Mouse (Mus musculus) limb, embryonic 11.5 days (tissue): ENCODE data around the gene Trub1. TPM values are rescaled to one million over a fixed set of nuclear protein-coding genes. Genes with fewer than 3 reads are reported as not detected.
A peak's percentile ranks its signal among the peaks of the same experiment; 100 is the strongest.

Source experiments
- ATAC-seq: fragments of 200-750 bp; cut with Nextera tagmentation; 2 replicates; pipeline ENCODE4 v1.8.0; 2017; ENCODE audit warnings: low read depth; ENCODE audit not compliant: insufficient number of reproducible peaks, low FRiP score, low TSS enrichment
- DNase-seq: peaks from one replicate; pipeline ENCODE4 v3.0.0-alpha.2; 2015; ENCODE audit warnings: low spot score
- H3K27ac ChIP-seq: fragments of 300-500 bp; sonication (generic); replicated peaks from 2 replicates; pipeline ENCODE4 v1.5.1; 2014; ENCODE audit warnings: low read depth, mild to moderate bottlenecking, low read length
- H3K27me3 ChIP-seq: fragments of 300-500 bp; sonication (generic); 2 replicates; pipeline ENCODE4 v1.6.1; 2014; ENCODE audit warnings: mild to moderate bottlenecking, low read length, mixed read lengths; ENCODE audit not compliant: control insufficient read depth, insufficient read depth
- H3K36me3 ChIP-seq: fragments of 300-500 bp; sonication (generic); 2 replicates; pipeline ENCODE4 v1.6.1; 2014; ENCODE audit warnings: mild to moderate bottlenecking, low read length, moderate library complexity, mixed read lengths; ENCODE audit not compliant: control insufficient read depth, insufficient read depth
- H3K4me1 ChIP-seq: fragments of 300-500 bp; sonication (generic); 2 replicates; pipeline ENCODE4 v1.6.1; 2014; ENCODE audit warnings: low read length, mixed read lengths; ENCODE audit not compliant: control insufficient read depth, insufficient read depth
- H3K4me2 ChIP-seq: fragments of 300-500 bp; sonication (generic); 2 replicates; pipeline ENCODE4 v1.6.1; 2014; ENCODE audit warnings: low read depth, mild to moderate bottlenecking, moderate library complexity; ENCODE audit not compliant: severe bottlenecking
- H3K4me3 ChIP-seq: fragments of 300-500 bp; sonication (generic); 2 replicates; pipeline ENCODE4 v1.5.1; 2014; ENCODE audit warnings: low read depth, low read length
- H3K9ac ChIP-seq: fragments of 300-500 bp; sonication (generic); 2 replicates; pipeline ENCODE4 v1.6.1; 2014; ENCODE audit warnings: mild to moderate bottlenecking, low read length
- H3K9me3 ChIP-seq: fragments of 300-500 bp; sonication (generic); 2 replicates; pipeline ENCODE4 v1.6.1; 2016; ENCODE audit warnings: low read length; ENCODE audit not compliant: control insufficient read depth
- WGBS: fragments of 180-500 bp; shearing (Covaris S2); extraction: QIAGEN DNeasy Blood & Tissue Kit; methylation state at CpG from one replicate; pipeline ENCODE4 v1.1.7; 2014; 5-methylcytosine and 5-hydroxymethylcytosine counted together
- polyA plus RNA-seq: library from polyadenylated mRNA; unstranded; fragments of >200 nt; fragmentation: Nextera tagmentation; extraction: Ambion mirVana; gene quantifications from 2 replicates; pipeline ENCODE4 v1.2.1, GENCODE M21; 2014

Gene Trub1
- polyA plus RNA-seq, 1 experiment from 2014 or later, result 23.4 TPM

GRCm38 (mm10) chr19:57415031-57415807 lies 37.5 kb upstream of the Trub1 start:
- H3K9ac ChIP-seq, result no peak overlapping the region
- 95% methylated on average over 8 of the region's 8 CpGs for WGBS
- ATAC-seq, result no peak

DNA sequence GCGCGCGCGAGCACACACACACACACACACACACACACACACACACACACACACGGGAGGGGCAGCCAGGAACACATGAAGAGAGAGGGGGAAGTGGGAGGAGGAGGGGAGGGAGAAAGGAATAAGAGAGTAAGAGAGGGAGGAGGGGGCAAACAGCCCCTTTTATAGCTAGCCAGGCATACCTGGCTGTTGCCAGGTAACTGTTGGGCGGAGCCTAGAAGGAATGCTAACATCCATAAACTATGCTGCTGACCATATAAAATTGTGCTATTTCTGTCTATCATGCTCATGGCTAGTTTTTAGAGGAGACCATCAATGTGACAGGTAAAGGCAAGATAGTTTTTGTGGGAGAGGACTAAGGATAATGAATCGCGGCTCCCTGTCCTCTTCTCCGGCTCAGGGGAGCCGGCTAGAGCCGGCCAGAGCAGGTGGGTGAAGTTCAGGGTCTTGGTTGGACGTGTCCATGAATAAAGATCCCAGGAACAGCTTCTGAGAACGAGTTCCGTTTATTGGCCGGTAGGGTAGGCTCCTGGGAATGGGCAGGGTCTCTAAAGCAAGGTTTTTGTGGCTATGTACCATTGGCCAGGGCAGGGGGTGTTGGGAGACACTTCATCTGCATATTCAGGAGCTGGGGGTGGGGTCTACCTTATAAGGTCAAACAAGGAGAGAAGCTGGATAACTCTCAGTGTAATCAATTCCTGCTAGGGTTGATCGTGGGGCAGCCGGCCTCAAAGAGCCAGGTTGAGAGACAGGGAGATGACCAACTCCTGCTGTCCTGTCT lies 34.7 kb upstream of the Trub1 start:
- 0 out of 2 replicates have a peak, but pooled peaks cover 2% of the 10 kb centered on the region for H3K27me3 ChIP-seq
- no peaks in the 10 kb centered on the region for H3K9me3 ChIP-seq
- DNase-seq (peak; percentile 32), ATAC-seq (no peak)
- no peak overlapping the region for H3K4me3 ChIP-seq
- no peaks in the 10 kb centered on the region for H3K36me3 ChIP-seq
- H3K4me1 ChIP-seq, result no peaks in the 10 kb centered on the region
- H3K9ac ChIP-seq, result no peak overlapping the region
- H3K4me2 ChIP-seq, result peak overlapping the region; percentile 25; the same call in 1 of the 2 replicates
- no peak overlapping the region for H3K27ac ChIP-seq
- WGBS, result 23% methylated on average over 17 of the region's 17 CpGs

More at GRCm38 (mm10) chr19:57415031-57415807, 37.5 kb upstream of the Trub1 start:
- H3K4me3 ChIP-seq, result no peak overlapping the region
- H3K27me3 ChIP-seq, result 0 out of 2 replicates have a peak, but pooled peaks cover 2% of the 10 kb centered on the region
- H3K9me3 ChIP-seq, result no peaks in the 10 kb centered on the region
- DNase-seq, result no peak
- H3K27ac ChIP-seq, result no peak overlapping the region
- H3K4me1 ChIP-seq, result peaks cover 10% of the 10 kb centered on the region; the same call in 1 of the 2 replicates
- no peak overlapping the region for H3K4me2 ChIP-seq
- no peaks in the 10 kb centered on the region for H3K36me3 ChIP-seq

- WGBS, result 9% methylated on average over 3 of the region's 3 CpGs
Measured at GRCm38 (mm10) chr19:57423402-57423801, 29.3 kb upstream of the Trub1 start.

GRCm38 (mm10) chr19:57425296-57425695 lies 27.4 kb upstream of the Trub1 start:
- Histone ChIP-seq H3K27ac (no peak overlapping the region), H3K4me2 (no peak overlapping the region), H3K36me3 (no peaks in the 10 kb centered on the region), H3K9me3 (no peaks in the 10 kb centered on the region), H3K4me1 (no peaks in the 10 kb centered on the region), H3K4me3 (no peak overlapping the region), H3K9ac (no peak overlapping the region), H3K27me3 (no peaks in the 10 kb centered on the region)
- ATAC-seq (no peak), DNase-seq (no peak)
- 96% methylated on average over 15 of the region's 15 CpGs for WGBS

More at GRCm38 (mm10) chr19:57423402-57423801, 29.3 kb upstream of the Trub1 start:
- no peak for ATAC-seq
- no peaks in the 10 kb centered on the region for H3K27me3 ChIP-seq
- no peak overlapping the region for H3K9ac ChIP-seq
- H3K9me3 ChIP-seq, result no peaks in the 10 kb centered on the region
- H3K27ac ChIP-seq, result no peak overlapping the region
- no peak for DNase-seq
- H3K4me2 ChIP-seq, result no peak overlapping the region
- no peaks in the 10 kb centered on the region for H3K4me1 ChIP-seq
- H3K36me3 ChIP-seq, result no peaks in the 10 kb centered on the region
- no peak overlapping the region for H3K4me3 ChIP-seq

GRCm38 (mm10) chr19:57426841-57427240 lies 25.9 kb upstream of the Trub1 start:
- Histone ChIP-seq H3K27ac (no peak overlapping the region), H3K36me3 (no peaks in the 10 kb centered on the region), H3K9ac (no peak overlapping the region), H3K9me3 (no peaks in the 10 kb centered on the region), H3K4me3 (no peak overlapping the region), H3K27me3 (no peaks in the 10 kb centered on the region), H3K4me2 (no peak overlapping the region), H3K4me1 (no peaks in the 10 kb centered on the region)
- no peak for DNase-seq
- no peak for ATAC-seq
- 92% methylated on average over 8 of the region's 8 CpGs for WGBS

- ATAC-seq, result no peak
- 70% methylated on average over 14 of the region's 14 CpGs for WGBS
Measured at GRCm38 (mm10) chr19:57427756-57428438, 24.8 kb upstream of the Trub1 start.

DNA sequence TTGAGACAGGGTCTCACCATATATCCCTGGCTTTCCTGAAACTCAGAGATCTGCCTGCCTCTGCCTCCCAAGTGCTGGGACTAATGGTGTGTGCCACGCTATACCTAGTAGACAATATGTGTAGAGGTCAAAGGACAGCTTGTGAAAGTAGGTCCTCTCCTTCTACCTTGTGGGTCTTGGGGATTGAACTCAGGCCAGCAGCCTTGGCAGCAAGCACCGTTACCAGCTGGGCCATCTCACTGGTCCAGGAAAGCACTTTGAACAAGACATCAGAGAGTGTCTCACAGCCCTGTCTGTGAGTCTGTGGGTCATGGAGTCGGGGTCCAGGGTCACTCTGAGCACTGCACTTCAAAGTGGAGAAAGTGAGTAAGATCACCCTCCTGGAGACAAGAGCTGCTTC lies 24.1 kb upstream of the Trub1 start:
- Histone ChIP-seq H3K27ac (no peak overlapping the region), H3K9me3 (no peaks in the 10 kb centered on the region), H3K36me3 (no peaks in the 10 kb centered on the region), H3K4me2 (no peak overlapping the region), H3K9ac (no peak overlapping the region), H3K4me3 (no peak overlapping the region), H3K27me3 (no peaks in the 10 kb centered on the region), H3K4me1 (no peaks in the 10 kb centered on the region)
- WGBS, result 79% methylated on average over 3 of the region's 3 CpGs
- ATAC-seq, result no peak
- DNase-seq, result no peak

More at GRCm38 (mm10) chr19:57427756-57428438, 24.8 kb upstream of the Trub1 start:
- no peak for DNase-seq
- Histone ChIP-seq H3K27ac (no peak overlapping the region), H3K27me3 (no peaks in the 10 kb centered on the region), H3K36me3 (no peaks in the 10 kb centered on the region), H3K4me1 (no peaks in the 10 kb centered on the region), H3K9ac (no peak overlapping the region), H3K4me3 (no peak overlapping the region), H3K4me2 (no peak overlapping the region), H3K9me3 (no peaks in the 10 kb centered on the region)

- DNase-seq (no peak), ATAC-seq (no peak)
- H3K9ac ChIP-seq, result no peak overlapping the region
- no peak overlapping the region for H3K4me3 ChIP-seq
- H3K27ac ChIP-seq, result no peak overlapping the region
- H3K9me3 ChIP-seq, result no peaks in the 10 kb centered on the region
- WGBS, result 73% methylated on average over 6 of the region's 6 CpGs
- no peaks in the 10 kb centered on the region for H3K4me1 ChIP-seq
- no peaks in the 10 kb centered on the region for H3K36me3 ChIP-seq
- no peak overlapping the region for H3K4me2 ChIP-seq
- no peaks in the 10 kb centered on the region for H3K27me3 ChIP-seq
Measured at GRCm38 (mm10) chr19:57429926-57430325, 22.8 kb upstream of the Trub1 start.
